Mouse (Mus musculus) cerebellum, adult 9-11 months (tissue): ENCODE measurements around the gene Nrm.
A peak's percentile ranks its signal among the peaks of the same experiment; 100 is the strongest.

Experiments used
- DNase-seq: peaks from one replicate; pipeline ENCODE4 v3.0.0; 2022

The Nrm gene

GRCm38 (mm10) chr17:35868165-35868820 lies 7.2 kb downstream of the Nrm start:
- no peak for DNase-seq

- DNase-seq: no peak
Measured at GRCm38 (mm10) chr17:35868961-35869345, 7.8 kb downstream of the Nrm start.

- no peak for DNase-seq
Measured at GRCm38 (mm10) chr17:35869346-35870067, 8.4 kb downstream of the Nrm start.

GRCm38 (mm10) chr17:35870151-35870883 lies 9.2 kb downstream of the Nrm start:
- DNase-seq: no peak

- DNase-seq: no peak
Measured at GRCm38 (mm10) chr17:35870884-35871696, 10.0 kb downstream of the Nrm start.

- peak; percentile 87 for DNase-seq
Measured at GRCm38 (mm10) chr17:35873774-35874519, 12.8 kb downstream of the Nrm start.

- DNase-seq: peak; percentile 58
Measured at GRCm38 (mm10) chr17:35874721-35875120, 13.6 kb downstream of the Nrm start.

- DNase-seq: peak; percentile 95
Measured at GRCm38 (mm10) chr17:35879245-35880057, 18.3 kb downstream of the Nrm start, which contains the start of gene Dhx16. Dhx16 (plus strand) TSS chr17:35879819.

GRCm38 (mm10) chr17:35882924-35883323 lies 21.8 kb downstream of the Nrm start:
- peak; percentile 20 for DNase-seq

GRCm38 (mm10) chr17:35883777-35884176 lies 22.7 kb downstream of the Nrm start:
- DNase-seq: peak; percentile 17

GRCm38 (mm10) chr17:35887725-35888124 lies 26.6 kb downstream of the Nrm start:
- no peak for DNase-seq

- peak; percentile 95 for DNase-seq
Measured at GRCm38 (mm10) chr17:35896781-35897643, 35.9 kb downstream of the Nrm start, which contains the start of gene 2310061I04Rik. 2310061I04Rik (minus strand) TSS chr17:35897431.

- peak; percentile 79 for DNase-seq
Measured at GRCm38 (mm10) chr17:35897644-35898573, 36.8 kb downstream of the Nrm start.

- DNase-seq: no peak
Measured at GRCm38 (mm10) chr17:35900636-35901035, 39.5 kb downstream of the Nrm start.

GRCm38 (mm10) chr17:35903343-35903991 lies 42.3 kb downstream of the Nrm start:
- no peak for DNase-seq

GRCm38 (mm10) chr17:35903992-35904355 lies 42.9 kb downstream of the Nrm start:
- no peak for DNase-seq

GRCm38 (mm10) chr17:35905587-35905986 lies 44.5 kb downstream of the Nrm start:
- DNase-seq: no peak

GRCm38 (mm10) chr17:35907609-35908008 lies 46.5 kb downstream of the Nrm start:
- no peak for DNase-seq
